Mouse (Mus musculus): Measurements from ENCODE around the gene Lgi1. TPM values are rescaled to one million over a fixed set of nuclear protein-coding genes. Genes with fewer than 3 reads are reported as not detected.

Lgi1 gene
- polyA plus RNA-seq, 1 experiment from 2014 or later, result 0.12 TPM

DNA sequence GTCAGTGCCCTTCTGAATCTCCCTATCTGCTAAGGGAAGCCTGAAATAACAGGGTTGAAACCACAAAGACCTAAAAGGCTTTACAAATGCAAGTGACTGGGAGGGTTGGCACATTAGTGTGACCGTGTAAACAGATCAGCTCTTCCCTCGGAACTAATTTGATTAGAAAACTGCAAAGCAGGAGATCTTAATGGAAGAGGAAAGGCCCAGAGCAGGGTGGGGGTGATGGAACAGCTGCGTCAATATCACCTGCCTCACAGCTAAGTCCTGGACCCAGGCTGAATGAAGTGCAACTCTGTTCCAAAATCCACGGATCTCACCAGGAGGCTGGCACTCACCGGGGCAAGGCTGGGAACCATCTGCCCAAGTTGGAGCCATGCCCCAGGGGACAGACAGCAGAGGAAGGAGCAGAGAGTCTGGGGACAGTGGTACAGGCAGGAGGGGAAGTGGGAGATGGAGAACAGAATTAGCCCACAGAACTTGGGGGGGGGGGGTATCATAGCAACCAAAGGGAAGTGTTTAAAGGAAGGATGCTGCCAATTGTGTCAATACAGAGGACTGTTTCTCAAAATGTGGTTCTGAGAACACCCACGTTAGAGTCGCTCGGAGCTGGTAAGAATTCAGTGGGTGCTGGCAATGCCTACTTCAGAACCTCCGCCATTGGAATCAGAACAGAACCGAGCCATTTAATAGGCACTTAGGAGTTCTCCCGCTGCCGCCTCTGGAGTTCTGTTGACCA lies 26.0 kb upstream of the Lgi1 start:
- 48% methylated on average over 12 of the region's 12 CpGs for WGBS (ENCODE audit: insufficient replicate concordance)

DNA sequence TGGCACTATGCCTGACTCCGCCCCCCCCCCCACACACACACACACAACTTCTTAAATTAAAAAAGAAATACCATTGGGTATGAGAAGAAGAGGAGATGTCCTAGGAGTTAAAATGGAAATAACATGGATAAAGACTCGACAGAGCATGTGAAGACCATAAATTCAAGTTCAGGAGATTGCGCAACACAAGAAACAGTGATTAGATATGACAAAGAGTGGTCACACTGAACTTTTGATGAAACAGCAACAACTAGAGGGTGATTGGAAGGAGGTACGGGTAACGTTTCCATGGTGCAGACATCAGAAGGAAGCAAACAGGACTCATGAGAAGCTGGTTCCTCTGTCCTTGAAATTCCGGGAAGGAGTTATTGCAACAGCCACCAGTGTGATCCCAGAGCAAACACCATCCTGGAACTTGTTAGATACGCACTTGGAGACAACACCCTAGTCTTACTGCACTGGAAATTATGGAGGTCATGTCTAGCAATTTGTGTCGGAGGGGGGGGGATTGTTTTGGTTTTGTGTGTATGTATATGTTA lies 22.0 kb upstream of the Lgi1 start:
- Histone ChIP-seq H3K27me3 (no peaks in the 10 kb centered on the region), H3K36me3 (replicated peaks) (no peaks in the 10 kb centered on the region), H3K4me3 (replicated peaks) (no peak overlapping the region), H3K9me3 (replicated peaks) (no peaks in the 10 kb centered on the region), H3K27ac (replicated peaks) (no peak overlapping the region), H3K4me2 (no peak overlapping the region), H3K9ac (no peak overlapping the region), H3K4me1 (replicated peaks) (no peaks in the 10 kb centered on the region)
- ATAC-seq (ENCODE audit: insufficient read depth), result no peak
- 57% methylated on average over 8 of the region's 8 CpGs for WGBS (ENCODE audit: insufficient replicate concordance)

More for the DNA sequence above, 26.0 kb upstream of the Lgi1 start:
- no peaks in the 10 kb centered on the region for H3K4me1 ChIP-seq (replicated peaks)
- no peaks in the 10 kb centered on the region for H3K9me3 ChIP-seq (replicated peaks)
- H3K27me3 ChIP-seq, result no peaks in the 10 kb centered on the region
- H3K4me3 ChIP-seq (replicated peaks), result no peak overlapping the region
- H3K36me3 ChIP-seq (replicated peaks), result no peaks in the 10 kb centered on the region
- no peak overlapping the region for H3K9ac ChIP-seq
- H3K4me2 ChIP-seq, result no peak overlapping the region
- no peak overlapping the region for H3K27ac ChIP-seq (replicated peaks)
- ATAC-seq (ENCODE audit: insufficient read depth), result no peak

DNA sequence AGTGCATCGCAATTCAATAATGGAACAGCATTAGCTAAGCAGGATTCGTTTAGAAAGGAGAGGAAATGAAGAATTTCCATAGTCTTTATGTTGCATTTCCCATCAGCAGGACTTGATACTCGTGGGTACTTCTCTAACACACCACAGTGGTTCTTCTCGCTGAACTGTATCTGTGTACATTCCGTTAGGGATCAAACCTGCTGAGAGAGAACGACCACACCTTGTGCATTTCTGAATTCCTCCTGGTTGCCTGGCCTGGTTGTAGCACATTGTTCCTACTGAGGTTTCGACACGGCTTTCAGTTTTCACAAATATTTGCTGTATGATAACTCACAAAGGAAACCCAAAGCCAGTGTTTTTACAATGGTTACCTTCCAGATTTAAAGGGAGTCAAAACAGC lies 19.6 kb upstream of the Lgi1 start:
- 59% methylated on average over 8 of the region's 8 CpGs for WGBS (ENCODE audit: insufficient replicate concordance)
- Histone ChIP-seq H3K4me1 (replicated peaks) (no peaks in the 10 kb centered on the region), H3K9me3 (replicated peaks) (no peaks in the 10 kb centered on the region), H3K36me3 (replicated peaks) (no peaks in the 10 kb centered on the region), H3K27me3 (no peaks in the 10 kb centered on the region), H3K4me3 (replicated peaks) (no peak overlapping the region), H3K4me2 (no peak overlapping the region), H3K27ac (replicated peaks) (no peak overlapping the region), H3K9ac (no peak overlapping the region)
- ATAC-seq (ENCODE audit: insufficient read depth), result no peak

DNA sequence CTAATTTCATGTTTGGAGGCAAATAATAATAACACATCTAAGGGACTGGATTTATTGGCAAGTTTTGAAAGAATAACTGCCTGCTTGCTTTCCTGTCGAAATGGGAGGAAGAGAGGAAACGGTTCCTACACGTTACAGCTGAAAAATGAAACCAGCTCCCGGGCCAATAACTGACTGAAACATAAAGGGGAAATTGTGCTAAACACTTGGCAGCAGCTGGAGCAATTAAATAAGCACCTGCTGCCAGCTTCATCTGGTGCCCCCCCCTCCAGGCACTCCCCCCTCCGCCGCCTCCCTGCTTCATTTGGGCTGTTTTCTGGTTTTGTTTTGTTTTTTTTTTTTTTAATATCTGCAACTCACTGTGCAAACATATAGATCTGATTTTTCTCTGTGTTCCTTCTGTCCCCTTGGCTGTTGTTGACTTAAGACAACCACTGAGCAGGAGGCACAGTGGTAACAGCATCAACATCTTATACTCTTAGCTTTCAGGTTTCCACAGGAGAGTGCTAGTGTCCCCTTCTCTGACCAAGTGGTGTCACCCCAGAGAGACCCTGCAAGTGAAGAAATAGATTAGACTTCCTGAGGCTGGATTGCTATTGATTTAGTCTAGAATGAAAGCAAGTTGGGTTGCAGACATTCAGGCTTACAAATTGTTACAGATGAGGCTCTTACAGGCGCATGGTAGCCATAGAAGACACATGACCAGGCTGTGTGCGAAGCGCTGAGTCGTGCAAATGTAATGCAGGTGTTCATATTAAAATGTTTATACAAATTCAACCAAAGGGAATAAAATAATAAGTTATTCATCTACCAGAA lies 18.8 kb upstream of the Lgi1 start:
- Histone ChIP-seq H3K4me3 (replicated peaks) (no peak overlapping the region), H3K27me3 (no peaks in the 10 kb centered on the region), H3K9ac (no peak overlapping the region), H3K9me3 (replicated peaks) (no peaks in the 10 kb centered on the region), H3K27ac (replicated peaks) (no peak overlapping the region), H3K4me2 (no peak overlapping the region), H3K36me3 (replicated peaks) (no peaks in the 10 kb centered on the region), H3K4me1 (replicated peaks) (no peaks in the 10 kb centered on the region)
- no peak for ATAC-seq (ENCODE audit: insufficient read depth)
- 50% methylated on average over 10 of the region's 10 CpGs for WGBS (ENCODE audit: insufficient replicate concordance)

DNA sequence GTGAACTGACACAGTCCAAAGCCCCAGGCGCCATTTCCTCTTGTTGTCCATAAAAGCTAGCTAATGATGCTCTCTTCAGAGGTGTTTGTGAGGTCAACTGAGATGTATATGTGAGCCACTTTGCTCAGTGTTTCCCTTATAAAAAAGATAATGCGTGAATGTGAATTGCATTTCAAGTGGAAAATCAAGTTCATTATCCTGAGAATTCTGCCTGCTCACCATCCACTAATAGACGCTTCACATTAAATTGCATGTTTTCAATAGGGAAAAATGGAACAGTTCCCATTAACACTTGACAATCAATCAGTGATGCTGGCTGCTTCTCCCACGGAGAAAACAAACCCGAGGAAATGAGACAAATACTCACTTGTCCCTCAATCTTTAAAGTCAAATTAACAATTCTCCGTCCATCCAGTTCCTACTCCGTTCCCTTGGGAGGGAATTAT lies 18.1 kb upstream of the Lgi1 start:
- Histone ChIP-seq H3K9me3 (replicated peaks) (no peaks in the 10 kb centered on the region), H3K27me3 (no peaks in the 10 kb centered on the region), H3K36me3 (replicated peaks) (no peaks in the 10 kb centered on the region), H3K27ac (replicated peaks) (no peak overlapping the region), H3K4me1 (replicated peaks) (0 out of 2 replicates have a peak, but pooled peaks cover 3% of the 10 kb centered on the region), H3K4me2 (no peak overlapping the region), H3K4me3 (replicated peaks) (no peak overlapping the region), H3K9ac (no peak overlapping the region)
- WGBS (ENCODE audit: insufficient replicate concordance), result 57% methylated on average over 7 of the region's 7 CpGs
- no peak for ATAC-seq (ENCODE audit: insufficient read depth)

DNA sequence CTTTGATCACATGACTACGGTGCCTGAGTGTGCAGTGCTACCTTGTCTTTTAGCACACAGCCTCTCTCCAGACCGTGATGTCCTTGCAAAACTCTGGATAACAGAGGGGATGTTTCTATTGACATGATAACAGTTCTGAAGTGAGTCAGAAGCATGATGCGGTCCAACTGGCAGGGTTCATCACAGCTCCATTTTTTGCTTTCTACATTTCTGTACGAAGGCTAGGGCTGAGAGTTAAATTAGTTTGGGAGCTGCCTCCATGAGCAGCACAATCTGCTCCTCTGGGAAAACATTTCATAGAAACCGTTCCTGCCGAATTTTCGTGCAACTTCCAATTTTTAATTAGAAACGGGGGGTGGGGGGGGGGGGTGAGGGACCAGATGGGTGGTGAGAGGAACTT lies 14.7 kb upstream of the Lgi1 start:
- Histone ChIP-seq H3K4me2 (no peak overlapping the region), H3K9ac (no peak overlapping the region), H3K9me3 (replicated peaks) (no peaks in the 10 kb centered on the region), H3K36me3 (replicated peaks) (no peaks in the 10 kb centered on the region), H3K4me1 (replicated peaks) (0 out of 2 replicates have a peak, but pooled peaks cover 3% of the 10 kb centered on the region), H3K27ac (replicated peaks) (no peak overlapping the region), H3K27me3 (no peaks in the 10 kb centered on the region), H3K4me3 (replicated peaks) (no peak overlapping the region)
- ATAC-seq (ENCODE audit: insufficient read depth), result no peak
- WGBS (ENCODE audit: insufficient replicate concordance), result 52% methylated on average over 8 of the region's 8 CpGs

DNA sequence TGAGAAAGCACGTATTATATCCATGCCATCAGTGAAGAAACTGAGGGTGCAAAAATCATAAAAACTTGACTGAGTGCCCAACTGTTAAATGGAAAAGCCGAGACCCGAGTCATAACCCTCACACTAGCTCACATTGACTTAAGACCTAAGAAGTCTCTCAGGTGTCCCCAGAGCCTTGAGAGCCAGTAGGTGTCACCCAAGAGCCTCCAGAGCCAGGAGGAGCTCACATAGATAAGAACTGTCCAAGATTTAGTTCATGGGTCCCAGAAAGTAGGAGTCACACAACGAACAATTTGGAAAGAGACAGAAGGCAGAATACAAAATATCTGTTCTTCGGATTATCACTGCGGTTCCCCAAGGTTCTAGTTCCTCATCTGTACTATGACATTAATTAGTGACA lies 10.5 kb upstream of the Lgi1 start:
- Histone ChIP-seq H3K4me3 (replicated peaks) (no peak overlapping the region), H3K36me3 (replicated peaks) (no peaks in the 10 kb centered on the region), H3K27me3 (no peaks in the 10 kb centered on the region), H3K4me1 (replicated peaks) (0 out of 2 replicates have a peak, but pooled peaks cover 3% of the 10 kb centered on the region), H3K9ac (no peak overlapping the region), H3K9me3 (replicated peaks) (no peaks in the 10 kb centered on the region), H3K4me2 (no peak overlapping the region), H3K27ac (replicated peaks) (no peak overlapping the region)
- no peak for ATAC-seq (ENCODE audit: insufficient read depth)
- WGBS (ENCODE audit: insufficient replicate concordance), result 45% methylated on average over 6 of the region's 6 CpGs

DNA sequence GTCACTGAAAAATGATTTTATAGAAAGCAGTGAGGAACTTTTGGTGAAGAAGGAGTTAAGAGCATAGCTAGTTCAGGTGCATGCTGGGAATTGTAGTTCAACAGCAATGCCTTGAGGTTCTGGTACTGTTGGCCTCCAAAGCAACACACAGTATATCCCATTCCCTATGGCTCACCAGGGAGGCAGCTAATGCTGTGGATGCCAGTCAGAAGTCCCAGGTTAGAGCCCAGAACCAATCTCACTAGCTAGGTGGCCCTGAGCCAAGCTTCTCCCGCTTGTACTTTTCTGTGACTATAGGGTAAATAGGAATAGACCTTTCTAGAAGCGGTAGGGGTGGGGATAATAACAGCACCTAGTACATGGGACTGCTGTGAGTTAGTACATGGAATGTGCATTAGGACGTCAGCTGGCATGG lies 5.7 kb upstream of the Lgi1 start:
- H3K4me3 ChIP-seq (replicated peaks), result no peak overlapping the region
- no peak overlapping the region for H3K27ac ChIP-seq (replicated peaks)
- H3K9ac ChIP-seq, result no peak overlapping the region
- H3K27me3 ChIP-seq, result peaks cover 8% of the 10 kb centered on the region
- ATAC-seq (ENCODE audit: insufficient read depth), result no peak
- WGBS (ENCODE audit: insufficient replicate concordance), result 54% methylated on average over 3 of the region's 3 CpGs
- H3K4me2 ChIP-seq, result no peak overlapping the region
- H3K4me1 ChIP-seq (replicated peaks), result no peaks in the 10 kb centered on the region
- H3K9me3 ChIP-seq (replicated peaks), result no peaks in the 10 kb centered on the region
- H3K36me3 ChIP-seq (replicated peaks), result no peaks in the 10 kb centered on the region

DNA sequence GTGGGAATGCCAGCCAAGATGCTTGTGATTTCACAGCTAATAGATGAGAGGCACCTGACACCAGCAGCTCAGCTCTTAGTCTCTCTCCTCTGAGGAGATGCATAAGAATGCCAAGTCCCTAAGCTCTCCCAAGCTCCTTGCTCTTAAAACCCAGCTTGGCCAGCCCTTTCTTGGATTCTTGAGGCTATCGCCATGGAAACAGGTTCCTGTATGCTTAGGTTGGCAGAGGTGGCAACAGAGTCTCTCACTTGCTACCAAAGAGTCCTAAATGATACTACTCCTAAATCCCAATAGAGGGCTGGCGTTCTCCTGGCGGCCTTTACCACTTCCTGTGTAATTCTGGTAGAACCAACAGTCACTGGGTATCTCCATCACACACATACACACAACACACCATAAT lies 4.9 kb upstream of the Lgi1 start:
- Histone ChIP-seq H3K27ac (replicated peaks) (no peak overlapping the region), H3K4me1 (replicated peaks) (no peaks in the 10 kb centered on the region), H3K4me3 (replicated peaks) (no peak overlapping the region), H3K9ac (no peak overlapping the region), H3K4me2 (no peak overlapping the region), H3K36me3 (replicated peaks) (no peaks in the 10 kb centered on the region), H3K9me3 (replicated peaks) (no peaks in the 10 kb centered on the region), H3K27me3 (peaks cover 16% of the 10 kb centered on the region)
- ATAC-seq (ENCODE audit: insufficient read depth), result no peak
- WGBS (ENCODE audit: insufficient replicate concordance), result 52% methylated on average over 3 of the region's 3 CpGs

DNA sequence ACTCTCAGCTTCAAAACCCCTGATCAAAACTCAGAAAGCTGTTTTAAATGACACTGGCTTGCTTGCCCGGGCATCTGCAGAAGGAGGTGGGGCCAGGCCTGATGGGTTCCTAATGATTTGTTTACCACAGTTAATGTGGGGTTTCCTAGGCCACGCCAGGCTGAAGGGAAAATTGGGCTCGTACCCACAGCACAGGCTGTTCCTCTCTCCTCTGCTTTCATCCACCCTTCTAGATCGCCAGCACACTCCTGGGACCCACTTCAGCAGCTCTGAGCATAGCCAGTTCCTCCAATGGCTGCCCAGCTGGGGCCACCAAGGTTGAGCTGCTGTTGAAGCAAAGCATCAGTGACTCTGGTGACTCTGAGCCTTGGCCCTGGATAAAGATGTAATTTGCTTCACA lies 4.0 kb upstream of the Lgi1 start:
- H3K27ac ChIP-seq (replicated peaks), result no peak overlapping the region
- peaks cover 23% of the 10 kb centered on the region for H3K27me3 ChIP-seq
- H3K4me2 ChIP-seq, result no peak overlapping the region
- H3K4me3 ChIP-seq (replicated peaks), result no peak overlapping the region
- no peak for ATAC-seq (ENCODE audit: insufficient read depth)
- no peaks in the 10 kb centered on the region for H3K36me3 ChIP-seq (replicated peaks)
- no peaks in the 10 kb centered on the region for H3K9me3 ChIP-seq (replicated peaks)
- 28% methylated on average over 4 of the region's 4 CpGs for WGBS (ENCODE audit: insufficient replicate concordance)
- no peaks in the 10 kb centered on the region for H3K4me1 ChIP-seq (replicated peaks)
- no peak overlapping the region for H3K9ac ChIP-seq

DNA sequence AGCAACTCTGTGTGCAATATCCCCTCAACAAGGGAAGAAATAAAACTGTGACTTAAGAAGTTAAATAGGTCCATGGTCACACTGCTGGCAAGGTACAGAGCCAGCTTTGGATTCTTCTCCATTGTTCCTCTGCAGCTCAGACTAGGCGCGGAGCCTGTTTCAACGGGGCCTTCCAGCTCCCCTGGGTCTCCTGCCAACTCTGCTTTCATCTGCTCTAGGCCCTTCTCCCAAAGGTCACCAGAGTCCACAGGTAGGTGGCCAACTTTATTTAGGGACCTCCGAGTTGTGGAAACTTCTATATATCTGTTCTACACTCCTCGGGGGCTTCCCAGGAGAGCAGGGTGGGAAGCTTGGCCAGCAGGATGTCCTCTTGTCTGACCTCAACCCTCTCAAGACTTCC lies 3.0 kb upstream of the Lgi1 start:
- ATAC-seq (ENCODE audit: insufficient read depth), result no peak
- WGBS (ENCODE audit: insufficient replicate concordance), result 57% methylated on average over 5 of the region's 5 CpGs
- Histone ChIP-seq H3K27ac (replicated peaks) (no peak overlapping the region), H3K27me3 (peaks cover 23% of the 10 kb centered on the region), H3K4me3 (replicated peaks) (no peak overlapping the region), H3K36me3 (replicated peaks) (no peaks in the 10 kb centered on the region), H3K9me3 (replicated peaks) (no peaks in the 10 kb centered on the region), H3K9ac (no peak overlapping the region), H3K4me2 (no peak overlapping the region), H3K4me1 (replicated peaks) (no peaks in the 10 kb centered on the region)

Measured in liver, embryonic 15.5 days (tissue).